Mouse (Mus musculus) kidney, adult 2 months (tissue): ENCODE data around the gene Ces1c.

Experiments
- CTCF ChIP-seq: fragments of 200-500 bp; conservative IDR thresholded peaks from 2 replicates; pipeline ENCODE4 v1.5.1; 2011; ENCODE audit warnings: low read depth, mild to moderate bottlenecking, control low read depth, low read length, moderate library complexity, mixed read lengths; ENCODE audit not compliant: insufficient read depth, insufficient read length
- POLR2A ChIP-seq: fragments of 200-500 bp; IDR thresholded peaks from one replicate; pipeline ENCODE4 v1.6.1; 2011; ENCODE audit warnings: low read depth, low read length, control low read depth

GRCm38 (mm10) chr8:93174554-93174953 is 43.5 kb upstream of the Ces1c start:
- TF ChIP-seq CTCF (no peak), POLR2A (no peak)
